Mouse (Mus musculus) macrophage (primary cell): Measurements from ENCODE around the gene Pramef12. TPM values are rescaled to one million over a fixed set of nuclear protein-coding genes. Genes with fewer than 3 reads are reported as not detected.
"Not testable (repeated sequence)": the region's sequence is repeated elsewhere in the genome, so short reads cannot be mapped to it uniquely, and the experiment has no call there.

Experiments used
- H3K27ac ChIP-seq: fragments of 350-480 bp; formaldehyde crosslinking; 2 replicates; pipeline ENCODE4 v1.9.0; 2021
- H3K36me3 ChIP-seq: fragments of 350-480 bp; formaldehyde crosslinking; 2 replicates; pipeline ENCODE4 v1.9.0; 2021; ENCODE audit errors: inconsistent target
- H3K4me3 ChIP-seq: fragments of 350-480 bp; formaldehyde crosslinking; 2 replicates; pipeline ENCODE4 v1.9.0; 2021; ENCODE audit errors: inconsistent target
- H3K79me2 ChIP-seq: fragments of 350-480 bp; formaldehyde crosslinking; 2 replicates; pipeline ENCODE4 v1.9.0; 2021; ENCODE audit errors: inconsistent target
- WGBS: methylation state at CpG from one replicate; pipeline ENCODE4 v1.1.7; 2026; ENCODE audit warnings: inconsistent platforms; ENCODE audit not compliant: missing documents; 5-methylcytosine and 5-hydroxymethylcytosine counted together
- polyA plus RNA-seq: library from polyadenylated mRNA; stranded (reverse); fragments of 250-400 nt; gene quantifications from 3 replicates; pipeline ENCODE4 v1.2.4, GENCODE M21; 2018; ENCODE audit warnings: inconsistent platforms

The Pramef12 gene
- polyA plus RNA-seq, 1 experiment from 2014 or later, result not detected

- 94% methylated on average over 3 of the region's 3 CpGs for WGBS
- not testable (repeated sequence) for H3K4me3 ChIP-seq, H3K79me2 ChIP-seq, H3K27ac ChIP-seq, H3K36me3 ChIP-seq
Measured at GRCm38 (mm10) chr4:144357642-144358041, 50.6 kb downstream of the Pramef12 start, which contains the start of gene Gm13119. Gene Gm13119, plus strand, starts transcription at chr4:144357942.

Other genes with a start within 250 kb of the Pramef12 start
- not detected in 3 replicates for gene Oog3, start 245.8 kb downstream of the Pramef12 start, polyA plus RNA-seq
- gene Oog2, start 217.7 kb downstream of the Pramef12 start, polyA plus RNA-seq, result not detected in 3 replicates
- not detected in 3 replicates for gene C87977, start 195.1 kb downstream of the Pramef12 start, polyA plus RNA-seq
- not detected in 3 replicates for gene Pramel5, start 128.0 kb downstream of the Pramef12 start, polyA plus RNA-seq
- not detected in 3 replicates for gene Gm13128, start 78.2 kb downstream of the Pramef12 start, polyA plus RNA-seq
- gene Gm13119, start 50.5 kb downstream of the Pramef12 start, polyA plus RNA-seq, result not detected in 3 replicates
- gene Pramef20, start 30.5 kb downstream of the Pramef12 start, polyA plus RNA-seq, result not detected in 3 replicates
- not detected in 3 replicates for gene 1700012P22Rik, start 30.3 kb upstream of the Pramef12 start, polyA plus RNA-seq
- gene Gm9944, start 44.9 kb upstream of the Pramef12 start, polyA plus RNA-seq, result not detected in 3 replicates
- not detected in 3 replicates for gene Aadacl3, start 55.3 kb upstream of the Pramef12 start, polyA plus RNA-seq
- gene 9430007A20Rik, start 111.4 kb upstream of the Pramef12 start, polyA plus RNA-seq, result not detected in 3 replicates
- not detected in 3 replicates for gene Gm13124, start 156.7 kb upstream of the Pramef12 start, polyA plus RNA-seq
- not detected in 3 replicates for gene Aadacl4, start 205.2 kb upstream of the Pramef12 start, polyA plus RNA-seq